Mouse (Mus musculus): ENCODE measurements around the gene Gm10134. TPM values are rescaled to one million over a fixed set of nuclear protein-coding genes. Genes with fewer than 3 reads are reported as not detected.

The Gm10134 gene
- polyA plus RNA-seq, 2 experiments, result not detected

DNA sequence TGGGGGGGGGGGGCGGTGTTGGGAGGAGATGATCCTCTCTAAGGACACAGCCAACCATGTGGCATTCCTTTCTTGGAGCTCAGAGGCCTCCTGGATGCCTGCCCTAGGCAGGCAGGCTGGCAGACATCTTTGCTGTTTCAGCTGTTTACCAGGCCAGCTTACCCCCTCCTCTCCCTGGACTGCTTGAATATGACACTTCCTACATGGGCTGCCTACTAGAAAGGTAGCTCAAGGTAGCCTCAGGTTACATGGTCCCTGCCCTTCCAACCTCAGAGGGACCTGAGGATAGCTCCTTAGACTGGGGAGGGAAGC is 32.9 kb downstream of the Gm10134 start:
- Histone ChIP-seq H3K9me3 (ENCODE audit: control insufficient read depth, low read length) (no peaks in the 10 kb centered on the region), H3K27me3 (ENCODE audit: control insufficient read depth, insufficient read depth, low read length) (no peaks in the 10 kb centered on the region), H3K4me3 (ENCODE audit: insufficient read depth in 1 of 2, low read depth in 2 of 2, low read length in 2 of 2) (no peak overlapping the region), H3K36me3 (replicated peaks; ENCODE audit: control insufficient read depth, insufficient read depth, low read depth) (no peaks in the 10 kb centered on the region), H3K27ac (no peak overlapping the region), H3K4me1 (replicated peaks; ENCODE audit: control insufficient read depth in 2 of 2, insufficient read depth in 2 of 2, low read length in 1 of 2) (no peaks in the 10 kb centered on the region), H3K9ac (replicated peaks) (no peak overlapping the region), H3K4me2 (ENCODE audit: low read depth) (no peak overlapping the region)
- 33% methylated on average over 1 of the region's 1 CpGs for WGBS (ENCODE audit: insufficient replicate concordance)
- TF ChIP-seq EP300 (IDR thresholded peaks at IDR 0.05; ENCODE audit: low read depth) (no peak), CTCF (IDR thresholded peaks at IDR 0.05; ENCODE audit: low read depth) (no peak)
- no peak for ATAC-seq (ENCODE audit: insufficient read depth)
- DNase-seq (ENCODE audit: low read depth in 3 of 3, low spot score in 3 of 3), result no peak

DNA sequence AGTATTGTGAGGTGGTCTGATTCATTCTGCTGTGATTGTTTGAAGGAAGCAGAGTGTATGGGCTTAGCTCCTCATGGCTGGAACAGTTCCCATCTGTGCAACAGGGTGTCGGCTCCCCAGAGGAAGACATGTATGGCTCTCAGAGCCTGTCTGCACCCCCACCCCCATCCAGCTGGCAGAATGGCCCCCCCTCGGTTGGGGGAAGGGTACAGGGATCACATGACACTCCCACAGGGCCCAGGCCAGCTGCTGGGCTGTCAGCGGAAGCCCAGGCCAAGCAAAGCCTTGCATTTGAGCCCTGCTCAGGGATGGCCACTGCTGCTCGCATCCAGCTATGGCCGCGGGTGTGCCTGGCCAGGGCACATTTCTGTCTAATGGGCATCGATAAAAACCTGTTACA is 33.3 kb downstream of the Gm10134 start:
- no peaks in the 10 kb centered on the region for H3K9me3 ChIP-seq (ENCODE audit: control insufficient read depth, low read length)
- 59% methylated on average over 7 of the region's 7 CpGs for WGBS (ENCODE audit: insufficient replicate concordance)
- H3K27me3 ChIP-seq (ENCODE audit: control insufficient read depth, insufficient read depth, low read length), result no peaks in the 10 kb centered on the region
- no peak overlapping the region for H3K27ac ChIP-seq
- no peak overlapping the region for H3K4me3 ChIP-seq (ENCODE audit: insufficient read depth in 1 of 2, low read depth in 2 of 2, low read length in 2 of 2)
- H3K4me2 ChIP-seq (ENCODE audit: low read depth), result no peak overlapping the region
- no peak overlapping the region for H3K9ac ChIP-seq (replicated peaks)
- H3K36me3 ChIP-seq (replicated peaks; ENCODE audit: control insufficient read depth, insufficient read depth, low read depth), result no peaks in the 10 kb centered on the region
- DNase-seq (ENCODE audit: low read depth in 3 of 3, low spot score in 3 of 3) (no peak), ATAC-seq (ENCODE audit: insufficient read depth) (no peak)
- TF ChIP-seq EP300 (IDR thresholded peaks at IDR 0.05; ENCODE audit: low read depth), result no peak
- TF ChIP-seq CTCF (IDR thresholded peaks at IDR 0.05; ENCODE audit: low read depth), result no peak
- no peaks in the 10 kb centered on the region for H3K4me1 ChIP-seq (replicated peaks; ENCODE audit: control insufficient read depth in 2 of 2, insufficient read depth in 2 of 2, low read length in 1 of 2)

DNA sequence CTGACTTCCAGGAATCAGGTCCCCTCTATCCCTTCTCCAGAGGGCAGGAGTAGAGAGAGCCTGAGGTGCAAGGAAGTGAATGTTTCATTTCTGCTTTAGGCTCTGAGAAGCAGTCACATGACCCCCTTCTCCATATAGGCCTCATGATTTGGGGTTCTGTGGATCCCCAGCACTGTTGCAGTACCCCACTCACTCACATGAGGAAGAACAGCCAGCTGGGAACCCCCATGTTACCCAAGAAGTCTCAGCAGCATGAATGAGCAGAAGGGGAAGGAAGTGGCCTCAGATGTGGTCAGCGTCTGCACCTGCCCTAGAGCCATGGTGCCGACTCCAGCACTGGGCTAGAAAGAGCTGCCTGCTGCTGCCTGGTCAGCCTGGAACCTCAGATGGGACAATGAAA is 34.1 kb downstream of the Gm10134 start:
- Histone ChIP-seq H3K4me1 (replicated peaks; ENCODE audit: control insufficient read depth in 2 of 2, insufficient read depth in 2 of 2, low read length in 1 of 2) (no peaks in the 10 kb centered on the region), H3K27me3 (ENCODE audit: control insufficient read depth, insufficient read depth, low read length) (no peaks in the 10 kb centered on the region), H3K4me2 (ENCODE audit: low read depth) (no peak overlapping the region), H3K9ac (replicated peaks) (no peak overlapping the region), H3K27ac (no peak overlapping the region), H3K36me3 (replicated peaks; ENCODE audit: control insufficient read depth, insufficient read depth, low read depth) (no peaks in the 10 kb centered on the region), H3K9me3 (ENCODE audit: control insufficient read depth, low read length) (no peaks in the 10 kb centered on the region), H3K4me3 (ENCODE audit: insufficient read depth in 1 of 2, low read depth in 2 of 2, low read length in 2 of 2) (no peak overlapping the region)
- ATAC-seq (ENCODE audit: insufficient read depth) (no peak), DNase-seq (ENCODE audit: low read depth in 3 of 3, low spot score in 3 of 3) (no peak)
- TF ChIP-seq EP300 (IDR thresholded peaks at IDR 0.05; ENCODE audit: low read depth) (no peak), CTCF (IDR thresholded peaks at IDR 0.05; ENCODE audit: low read depth) (no peak)
- 25% methylated on average over 2 of the region's 2 CpGs for WGBS (ENCODE audit: insufficient replicate concordance)

DNA sequence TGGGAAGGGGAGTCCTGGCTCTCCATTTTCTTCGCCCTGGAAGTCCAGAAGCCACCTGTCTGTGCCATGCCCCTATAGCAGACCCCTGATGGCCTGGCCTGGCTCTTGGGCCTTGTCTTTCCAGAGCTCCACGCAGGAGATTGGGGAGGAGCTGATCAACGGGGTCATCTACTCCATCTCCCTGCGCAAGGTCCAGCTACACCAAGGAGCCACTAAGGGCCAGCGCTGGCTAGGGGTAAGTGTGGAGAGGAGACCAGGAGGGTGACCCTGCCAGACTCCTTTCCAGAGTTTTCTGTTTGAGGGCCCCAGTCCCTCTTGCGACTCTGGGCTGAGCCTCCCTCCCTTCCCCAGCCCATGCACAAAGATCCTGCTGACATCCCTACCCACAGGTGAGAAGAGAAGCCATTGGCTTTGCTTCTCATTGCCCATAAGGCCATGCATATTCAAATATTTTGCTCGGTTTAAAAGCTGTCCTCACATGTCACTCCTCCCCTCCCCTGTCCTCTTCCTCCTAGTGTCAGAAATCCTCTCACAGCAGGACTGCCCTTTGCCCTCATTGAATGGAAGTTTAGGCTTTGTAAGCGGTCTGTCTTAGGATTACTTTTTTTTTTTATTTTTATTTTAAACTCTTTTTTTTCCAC is 34.8 kb downstream of the Gm10134 start:
- H3K4me2 ChIP-seq (ENCODE audit: low read depth), result no peak overlapping the region
- WGBS (ENCODE audit: insufficient replicate concordance), result 56% methylated on average over 8 of the region's 8 CpGs

DNA sequence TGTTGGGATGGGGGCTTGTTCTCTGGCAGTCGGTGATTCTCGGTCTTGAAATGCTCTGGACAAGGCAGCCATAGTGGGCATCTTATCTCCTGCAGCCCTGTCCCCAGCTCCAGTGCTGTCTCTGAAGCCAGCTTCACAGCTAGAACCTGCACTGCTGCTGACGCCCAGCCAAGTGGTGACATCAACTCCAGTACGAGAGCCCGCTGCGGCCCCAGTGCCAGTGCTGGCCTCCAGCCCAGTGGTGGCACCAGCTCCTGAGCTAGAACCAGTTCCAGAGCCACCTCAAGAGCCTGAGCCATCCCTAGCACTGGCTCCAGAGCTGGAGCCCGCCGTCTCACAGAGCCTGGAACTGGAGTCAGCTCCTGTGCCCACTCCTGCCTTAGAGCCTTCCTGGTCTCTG is 38.0 kb downstream of the Gm10134 start:
- no peaks in the 10 kb centered on the region for H3K27me3 ChIP-seq (ENCODE audit: control insufficient read depth, insufficient read depth, low read length)
- no peak for ATAC-seq (ENCODE audit: insufficient read depth)
- 72% methylated on average over 8 of the region's 8 CpGs for WGBS (ENCODE audit: insufficient replicate concordance)
- no peak overlapping the region for H3K27ac ChIP-seq
- no peak for TF ChIP-seq EP300 (IDR thresholded peaks at IDR 0.05; ENCODE audit: low read depth)
- no peak for TF ChIP-seq CTCF (IDR thresholded peaks at IDR 0.05; ENCODE audit: low read depth)
- H3K4me2 ChIP-seq (ENCODE audit: low read depth), result no peak overlapping the region
- H3K4me3 ChIP-seq (ENCODE audit: insufficient read depth in 1 of 2, low read depth in 2 of 2, low read length in 2 of 2), result no peak overlapping the region
- H3K9me3 ChIP-seq (ENCODE audit: control insufficient read depth, low read length), result no peaks in the 10 kb centered on the region
- no peaks in the 10 kb centered on the region for H3K36me3 ChIP-seq (replicated peaks; ENCODE audit: control insufficient read depth, insufficient read depth, low read depth)
- no peaks in the 10 kb centered on the region for H3K4me1 ChIP-seq (replicated peaks; ENCODE audit: control insufficient read depth in 2 of 2, insufficient read depth in 2 of 2, low read length in 1 of 2)
- no peak overlapping the region for H3K9ac ChIP-seq (replicated peaks)
- DNase-seq (ENCODE audit: low read depth in 3 of 3, low spot score in 3 of 3), result no peak

More for the DNA sequence above, 34.8 kb downstream of the Gm10134 start:
- no peaks in the 10 kb centered on the region for H3K36me3 ChIP-seq (replicated peaks; ENCODE audit: control insufficient read depth, insufficient read depth, low read depth)
- no peaks in the 10 kb centered on the region for H3K9me3 ChIP-seq (ENCODE audit: control insufficient read depth, low read length)
- DNase-seq (ENCODE audit: low read depth in 3 of 3, low spot score in 3 of 3), result no peak
- no peaks in the 10 kb centered on the region for H3K4me1 ChIP-seq (replicated peaks; ENCODE audit: control insufficient read depth in 2 of 2, insufficient read depth in 2 of 2, low read length in 1 of 2)
- H3K27ac ChIP-seq, result no peak overlapping the region
- no peak for ATAC-seq (ENCODE audit: insufficient read depth)
- no peak overlapping the region for H3K4me3 ChIP-seq (ENCODE audit: insufficient read depth in 1 of 2, low read depth in 2 of 2, low read length in 2 of 2)
- H3K9ac ChIP-seq (replicated peaks), result no peak overlapping the region
- H3K27me3 ChIP-seq (ENCODE audit: control insufficient read depth, insufficient read depth, low read length), result no peaks in the 10 kb centered on the region
- TF ChIP-seq EP300 (IDR thresholded peaks at IDR 0.05; ENCODE audit: low read depth), result no peak
- no peak for TF ChIP-seq CTCF (IDR thresholded peaks at IDR 0.05; ENCODE audit: low read depth)
